Mouse (Mus musculus) lung, postnatal 25 days (tissue): ENCODE data around the gene Dhh.

Experiments
- DNase-seq: peaks from one replicate; pipeline ENCODE4 v3.0.0; 2022; ENCODE audit warnings: low spot score

The Dhh gene

GRCm38 (mm10) chr15:98871916-98872888 lies 26.1 kb downstream of the Dhh start:
- peak; percentile 93 for DNase-seq

GRCm38 (mm10) chr15:98871070-98871915 lies 27.0 kb downstream of the Dhh start, which contains the start of gene Kmt2d:
Kmt2d (minus strand) TSS chr15:98871204.
- no peak for DNase-seq

GRCm38 (mm10) chr15:98870179-98871069 lies 27.9 kb downstream of the Dhh start:
- DNase-seq: no peak

- DNase-seq: peak; percentile 69
These were observed 28.8 kb downstream of the Dhh start for GRCm38 (mm10) chr15:98869342-98870178.

- no peak for DNase-seq
These were observed 29.8 kb downstream of the Dhh start for GRCm38 (mm10) chr15:98868346-98869063.

- DNase-seq: peak; percentile 84
These were observed 31.0 kb downstream of the Dhh start for GRCm38 (mm10) chr15:98867321-98867720.

GRCm38 (mm10) chr15:98866501-98866900 lies 31.8 kb downstream of the Dhh start:
- no peak for DNase-seq

- no peak for DNase-seq
These were observed 32.6 kb downstream of the Dhh start for GRCm38 (mm10) chr15:98865771-98866170.

GRCm38 (mm10) chr15:98864951-98865350 lies 33.4 kb downstream of the Dhh start:
- DNase-seq: no peak

GRCm38 (mm10) chr15:98863451-98863958 lies 34.8 kb downstream of the Dhh start:
- DNase-seq: no peak

GRCm38 (mm10) chr15:98861701-98862410 lies 36.5 kb downstream of the Dhh start:
- no peak for DNase-seq

GRCm38 (mm10) chr15:98860921-98861320 lies 37.4 kb downstream of the Dhh start:
- DNase-seq: no peak

- DNase-seq: no peak
These were observed 38.9 kb downstream of the Dhh start for GRCm38 (mm10) chr15:98859319-98860043.

GRCm38 (mm10) chr15:98854214-98854613 lies 44.1 kb downstream of the Dhh start:
- no peak for DNase-seq

- no peak for DNase-seq
These were observed 45.0 kb downstream of the Dhh start for GRCm38 (mm10) chr15:98853161-98853937.

- no peak for DNase-seq
These were observed 45.6 kb downstream of the Dhh start for GRCm38 (mm10) chr15:98852733-98853132.

GRCm38 (mm10) chr15:98852071-98852470 lies 46.3 kb downstream of the Dhh start:
- no peak for DNase-seq
